Mouse (Mus musculus): ENCODE data around the gene Dctd. TPM values are rescaled to one million over a fixed set of nuclear protein-coding genes. Genes with fewer than 3 reads are reported as not detected.

Dctd gene
- total RNA-seq (2012; rRNA removed) (58.9 and 66.5 TPM in 2 replicates), total RNA-seq (2014; rRNA removed) (54.2 and 56.5 TPM in 2 replicates), polyA plus RNA-seq (2012; ENCODE audit: insufficient read length, low read depth) (72.0 and 75.2 TPM in 2 replicates)

DNA sequence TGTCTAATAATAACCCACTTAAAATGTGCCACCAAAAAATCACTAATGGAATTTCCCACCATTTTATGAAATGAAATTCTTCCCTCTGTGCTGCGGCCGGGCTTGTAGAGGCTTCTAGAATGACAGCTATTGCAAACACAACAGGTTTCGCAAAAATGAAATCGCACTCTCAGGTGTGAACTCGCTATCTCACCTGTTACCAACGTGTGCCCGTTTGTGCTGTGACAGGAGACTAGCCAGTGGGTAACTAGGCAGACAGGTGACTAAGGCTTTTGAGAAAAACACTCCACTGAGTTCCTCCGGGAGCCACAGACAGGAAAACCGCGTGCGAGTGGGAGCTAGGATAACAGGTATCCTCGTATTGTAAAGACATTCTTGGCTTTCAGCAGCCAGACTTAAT, at the start of gene Dctd:
Gene Dctd (plus strand): TSS at position 301 of the 400 bp plus-strand sequence.
- Histone ChIP-seq H3K9me3 (replicated peaks; ENCODE audit: low read length) (no peaks in the 10 kb centered on the region), H3K4me1 (ENCODE audit: control insufficient read depth in 1 of 2, insufficient read depth in 2 of 2) (no peaks in the 10 kb centered on the region), H3K36me3 (replicated peaks in 1 of 2; ENCODE audit: control insufficient read depth in 1 of 2, insufficient read depth in 1 of 2, low read length in 1 of 2) (no peaks in the 10 kb centered on the region), H3K27me3 (replicated peaks) (no peaks in the 10 kb centered on the region), H3K27ac (ENCODE audit: insufficient read depth, low read depth) (no peak within 1 kb of the TSS), H3K79me2 (replicated peaks; ENCODE audit: control insufficient read depth, extremely low read depth, insufficient read depth, poor library complexity, severe bottlenecking) (no peaks in the 10 kb centered on the region), H3K4me2 (ENCODE audit: insufficient read depth, low read depth, poor library complexity, severe bottlenecking) (no peak within 1 kb of the TSS), H3K4me3 (replicated peaks in 1 of 3; ENCODE audit: low read depth in 2 of 3, low read length in 2 of 3, poor library complexity in 1 of 3) (no peak within 1 kb of the TSS), H3K9ac (ENCODE audit: insufficient read depth, low read depth) (no peak within 1 kb of the TSS)
- in situ Hi-C loops (cut with MboI; ENCODE audit: low pct_ligation_motif_present, low pct_unique_long_range_greater_than_20kb, low sequenced_read_pairs) (no loop called here), dilution Hi-C loops (cut with MboI; ENCODE audit: extremely low pct_ligation_motif_present, extremely low pct_unique_long_range_greater_than_20kb, low sequenced_read_pairs) (no loop called here)
- DNase-seq (ENCODE audit: extremely low read depth) = no peak
- TF ChIP-seq PAX5 (IDR thresholded peaks at IDR 0.05; ENCODE audit: low read length) = no peak
- TF ChIP-seq ZMIZ1 (IDR thresholded peaks at IDR 0.05; ENCODE audit: low read depth, low read length) = no peak
- TF ChIP-seq ETS1 (conservative IDR thresholded peaks at IDR 0.05; ENCODE audit: low read depth, low read length) = no peak
- TF ChIP-seq KAT2A (IDR thresholded peaks at IDR 0.05; ENCODE audit: insufficient replicate concordance, low read length) = no peak
- no peak for TF ChIP-seq MXI1 (IDR thresholded peaks at IDR 0.05; ENCODE audit: low read depth, low read length)
- TF ChIP-seq CHD1 (IDR thresholded peaks at IDR 0.05; ENCODE audit: low read depth, low read length) = no peak
- no peak for TF ChIP-seq BHLHE40 (IDR thresholded peaks at IDR 0.05; ENCODE audit: low read depth, low read length)
- no peak for TF ChIP-seq MAZ (IDR thresholded peaks at IDR 0.05; ENCODE audit: low read depth, low read length)
- TF ChIP-seq JUN (IDR thresholded peaks at IDR 0.05; ENCODE audit: insufficient read depth, low read depth, low read length) = no peak
- TF ChIP-seq USF1 (IDR thresholded peaks at IDR 0.05; ENCODE audit: low read depth, low read length) = no peak
- no peak for TF ChIP-seq UBTF (IDR thresholded peaks at IDR 0.05; ENCODE audit: low read depth, low read length)
- no peak for TF ChIP-seq ZKSCAN1 (IDR thresholded peaks at IDR 0.05; ENCODE audit: borderline replicate concordance, low read depth, low read length)
- TF ChIP-seq EP300 (IDR thresholded peaks at IDR 0.05; ENCODE audit: low read length) = no peak
- TF ChIP-seq RAD21 (IDR thresholded peaks at IDR 0.05; ENCODE audit: low read depth, low read length) = no peak

DNA sequence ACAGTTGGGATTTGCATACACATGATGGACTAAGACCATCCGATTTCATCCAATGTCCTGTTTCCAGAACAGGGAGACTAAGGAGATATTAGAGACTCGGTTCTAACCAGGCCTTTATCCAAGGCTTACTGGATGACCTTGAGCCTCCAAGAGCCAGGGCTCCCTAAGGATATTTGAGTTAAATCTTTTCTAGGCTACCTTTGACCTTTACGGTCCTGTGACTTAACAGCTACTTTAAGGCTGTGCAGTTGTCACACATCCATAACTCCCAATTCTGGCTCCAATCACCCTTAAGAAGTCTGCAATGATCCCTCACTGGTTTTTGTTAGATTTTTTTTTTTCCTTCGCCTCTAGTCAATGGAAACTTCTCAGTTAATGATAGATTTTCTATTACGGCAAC, 45.3 kb upstream of the Dctd start:
- H3K79me2 ChIP-seq (replicated peaks; ENCODE audit: control insufficient read depth, extremely low read depth, insufficient read depth, poor library complexity, severe bottlenecking) = no peaks in the 10 kb centered on the region
- in situ Hi-C loops (cut with MboI; ENCODE audit: low pct_ligation_motif_present, low pct_unique_long_range_greater_than_20kb, low sequenced_read_pairs) = no loop called here
- H3K9me3 ChIP-seq (replicated peaks; ENCODE audit: low read length) = no peaks in the 10 kb centered on the region
- no peaks in the 10 kb centered on the region for H3K36me3 ChIP-seq (replicated peaks in 1 of 2; ENCODE audit: control insufficient read depth in 1 of 2, insufficient read depth in 1 of 2, low read length in 1 of 2)
- no peak overlapping the region for H3K4me2 ChIP-seq (ENCODE audit: insufficient read depth, low read depth, poor library complexity, severe bottlenecking)
- no peak for DNase-seq (ENCODE audit: extremely low read depth)
- dilution Hi-C loops (cut with MboI; ENCODE audit: extremely low pct_ligation_motif_present, extremely low pct_unique_long_range_greater_than_20kb, low sequenced_read_pairs) = no loop called here
- H3K27me3 ChIP-seq (replicated peaks) = no peaks in the 10 kb centered on the region
- no peak overlapping the region for H3K9ac ChIP-seq (ENCODE audit: insufficient read depth, low read depth)
- no peak overlapping the region for H3K27ac ChIP-seq (ENCODE audit: insufficient read depth, low read depth)
- H3K4me3 ChIP-seq (replicated peaks in 1 of 3; ENCODE audit: low read depth in 2 of 3, low read length in 2 of 3, poor library complexity in 1 of 3) = no peak overlapping the region
- H3K4me1 ChIP-seq (ENCODE audit: control insufficient read depth in 1 of 2, insufficient read depth in 2 of 2) = no peaks in the 10 kb centered on the region
- no peak for TF ChIP-seq UBTF (IDR thresholded peaks at IDR 0.05; ENCODE audit: low read depth, low read length)
